Comparison of ENCODE assay signal across 13 mouse cellular contexts in genomic region chr1:58727019-58727746, GRCm38 (mm10). TPM values are rescaled to one million over a fixed set of nuclear protein-coding genes. Genes with fewer than 3 reads are reported as not detected.
DNase-seq lines count a peak whose midpoint lies in the region; ATAC-seq and TF ChIP-seq lines count a peak whose summit lies in the region.
"Had no signal": no experiment of that assay in that cellular context is flagged by ENCODE, and none has a peak within 500 bp of the region (broad histone marks: within the 10 kb centered on the region; RNA-seq: fewer than 3 reads in every experiment).

No protein-coding gene starts in this region.

- no peaks in the 10 kb centered on the region for H3K4me1 ChIP-seq in intestine, postnatal 0 days (replicated peaks; ENCODE audit: control insufficient read depth, insufficient read depth, low read length)
- H3K4me1 ChIP-seq in intestine, embryonic 16.5 days (ENCODE audit: control insufficient read depth, insufficient read depth, low read length): no peaks in the 10 kb centered on the region
- H3K4me1 ChIP-seq in heart, embryonic 12.5 days (replicated peaks): peaks cover 26% of the 10 kb centered on the region
- H3K4me1 ChIP-seq in lung, embryonic 14.5 days (ENCODE audit: insufficient read depth): no peaks in the 10 kb centered on the region

- H3K4me2 ChIP-seq in intestine, postnatal 0 days (replicated peaks; ENCODE audit: low read depth): no peak overlapping the region
- H3K4me2 ChIP-seq in intestine, embryonic 16.5 days (ENCODE audit: low read depth, low read length): no peak overlapping the region
- H3K4me2 ChIP-seq in heart, embryonic 12.5 days: no peak overlapping the region
- H3K4me2 ChIP-seq in lung, embryonic 14.5 days: no peak overlapping the region
- H3K4me2 ChIP-seq: lung, embryonic 15.5 days had no signal

- 0 out of 2 replicates have a peak, but pooled peaks have one; percentile 8 for TF ChIP-seq CTCF in intestine, postnatal 0 days (IDR thresholded peaks at IDR 0.05; ENCODE audit: low read depth)
- no peak for TF ChIP-seq CTCF in lung, embryonic 14.5 days (IDR thresholded peaks at IDR 0.05; ENCODE audit: low read depth)

- peaks cover 58% of the 10 kb centered on the region for H3K36me3 ChIP-seq in intestine, postnatal 0 days (ENCODE audit: control insufficient read depth, insufficient read depth)
- peaks cover 3% of the 10 kb centered on the region; the same call in 1 of the 2 replicates for H3K36me3 ChIP-seq in intestine, embryonic 16.5 days (ENCODE audit: control insufficient read depth, insufficient read depth, low read length)
- peaks cover 44% of the 10 kb centered on the region for H3K36me3 ChIP-seq in heart, embryonic 12.5 days
- peaks cover 58% of the 10 kb centered on the region for H3K36me3 ChIP-seq in lung, embryonic 14.5 days (ENCODE audit: insufficient read depth)

- WGBS in intestine, postnatal 0 days: 86% methylated on average over 1 of the region's 1 CpGs
- 91% methylated on average over 1 of the region's 1 CpGs for WGBS in intestine, embryonic 16.5 days
- whole genome bisulfite sequencing in heart, embryonic 12.5 days: 71% methylated on average over 1 of the region's 1 CpGs
- WGBS in lung, embryonic 14.5 days: 83% methylated on average over 1 of the region's 1 CpGs

- ATAC-seq in intestine, postnatal 0 days: no peak
- no peak for ATAC-seq in intestine, embryonic 16.5 days
- ATAC-seq in heart, embryonic 12.5 days (ENCODE audit: insufficient number of reproducible peaks, low FRiP score): peak; percentile 66
- ATAC-seq in lung, embryonic 14.5 days (ENCODE audit: insufficient read depth): no peak

- no peak overlapping the region for H3K4me3 ChIP-seq in intestine, postnatal 0 days (ENCODE audit: low read depth, low read length)
- no peak overlapping the region for H3K4me3 ChIP-seq in intestine, embryonic 16.5 days (ENCODE audit: low read length)
- H3K4me3 ChIP-seq in heart, embryonic 12.5 days: no peak overlapping the region
- no peak overlapping the region for H3K4me3 ChIP-seq in lung, embryonic 14.5 days (ENCODE audit: low read depth, low read length)
- H3K4me3 ChIP-seq: erythroblast, embryonic 14.5 days; lung, embryonic 15.5 days had no signal

- H3K9me3 ChIP-seq in intestine, postnatal 0 days (ENCODE audit: control insufficient read depth): no peaks in the 10 kb centered on the region
- no peaks in the 10 kb centered on the region for H3K9me3 ChIP-seq in intestine, embryonic 16.5 days (ENCODE audit: control insufficient read depth, low read length)
- H3K9me3 ChIP-seq in heart, embryonic 12.5 days (replicated peaks): no peaks in the 10 kb centered on the region
- no peaks in the 10 kb centered on the region for H3K9me3 ChIP-seq in lung, embryonic 14.5 days (ENCODE audit: low read depth, low read length)
- H3K9me3 ChIP-seq: lung, embryonic 15.5 days had no signal

- H3K9ac ChIP-seq in intestine, postnatal 0 days (ENCODE audit: low read depth, low read length): no peak overlapping the region
- no peak overlapping the region for H3K9ac ChIP-seq in intestine, embryonic 16.5 days (ENCODE audit: low read depth, low read length)
- no peak overlapping the region for H3K9ac ChIP-seq in heart, embryonic 12.5 days
- no peak overlapping the region for H3K9ac ChIP-seq in lung, embryonic 14.5 days
- H3K9ac ChIP-seq: lung, embryonic 15.5 days had no signal

- intact Hi-C loops in left cerebral cortex, postnatal 25 days (cut with DNase I): no loop called here

- peak; percentile 68 for DNase-seq in CD4-positive helper T cell, adult 2 months (ENCODE audit: low read depth, low spot score)
- DNase-seq in lung, embryonic 14.5 days: no peak
- no peak for DNase-seq in embryo, embryonic 10.5 days (ENCODE audit: low spot score)
- no peak for DNase-seq in layer of hippocampus, adult 9-11 months
- no peak for DNase-seq in left cerebral cortex, postnatal 25 days (ENCODE audit: low spot score in 2 of 2)
- DNase-seq: thymus, postnatal 4 days had no signal

- H3K27ac ChIP-seq in intestine, postnatal 0 days (ENCODE audit: low read depth, low read length): no peak overlapping the region
- H3K27ac ChIP-seq in intestine, embryonic 16.5 days (ENCODE audit: low read length): no peak overlapping the region
- peak overlapping the region; percentile 5; the same call in 1 of the 2 replicates for H3K27ac ChIP-seq in heart, embryonic 12.5 days (ENCODE audit: poor library complexity, severe bottlenecking)
- H3K27ac ChIP-seq in lung, embryonic 14.5 days (ENCODE audit: low read depth): 0 out of 2 replicates have a peak overlapping the region, but pooled peaks have one; percentile 9
- H3K27ac ChIP-seq: lung, embryonic 15.5 days had no signal

- no peaks in the 10 kb centered on the region for H3K27me3 ChIP-seq in intestine, postnatal 0 days (replicated peaks; ENCODE audit: control insufficient read depth, insufficient read depth, low read length)
- H3K27me3 ChIP-seq in intestine, embryonic 16.5 days (replicated peaks; ENCODE audit: control insufficient read depth, insufficient read depth, low read length): no peaks in the 10 kb centered on the region
- H3K27me3 ChIP-seq in heart, embryonic 12.5 days (replicated peaks): no peaks in the 10 kb centered on the region
- no peaks in the 10 kb centered on the region for H3K27me3 ChIP-seq in lung, embryonic 14.5 days (ENCODE audit: insufficient read depth, low read length)
- H3K27me3 ChIP-seq: lung, embryonic 15.5 days had no signal

RNA-seq across cellular contexts. Expression of gene Cflar, which starts 15.9 kb away (rescaled TPM):
- 28.9 and 33.7 TPM in 2 replicates for polyA plus RNA-seq in intestine, postnatal 0 days (2015; fragmentation: Nextera tagmentation; extraction: Ambion mirVana)
- polyA plus RNA-seq in intestine, embryonic 16.5 days (2015; fragmentation: Nextera tagmentation; extraction: Ambion mirVana): 25.6 and 28.2 TPM in 2 replicates
- polyA plus RNA-seq in heart, embryonic 12.5 days (2016; fragmentation: Nextera tagmentation; extraction: Ambion mirVana): 35.6 and 35.9 TPM in 2 replicates
- 35.3 and 35.9 TPM in 2 replicates for polyA plus RNA-seq in lung, embryonic 14.5 days (2014; fragmentation: Nextera tagmentation; extraction: Ambion mirVana)
- total RNA-seq in left cerebral cortex, postnatal 25 days (2021): 10 to 100 TPM; 23.9 to 25.8 TPM

RNA-seq across cellular contexts. Expression of gene Als2cr12, which starts 31.4 kb away (rescaled TPM):
- 10.6 and 13.9 TPM in 2 replicates for polyA plus RNA-seq in intestine, postnatal 0 days (2015; fragmentation: Nextera tagmentation; extraction: Ambion mirVana)
- polyA plus RNA-seq in intestine, embryonic 16.5 days (2015; fragmentation: Nextera tagmentation; extraction: Ambion mirVana): 1.8 and 2.4 TPM in 2 replicates
- polyA plus RNA-seq in heart, embryonic 12.5 days (2016; fragmentation: Nextera tagmentation; extraction: Ambion mirVana): not detected in 2 replicates
- polyA plus RNA-seq in lung, embryonic 14.5 days (2014; fragmentation: Nextera tagmentation; extraction: Ambion mirVana): not detected in 2 replicates
- not detected for total RNA-seq in left cerebral cortex, postnatal 25 days (2021)
- total RNA-seq: layer of hippocampus, adult 8-10 months had no signal
- polyA plus RNA-seq: erythroblast, embryonic 14.5 days; neural tube, embryonic 11.5 days had no signal

Comparison
In these comparisons a context has a peak if more than half of its experiments do, and no peak if none do; other contexts are left out.
1. H3K27ac ChIP-seq: peak in heart, embryonic 12.5 days (single experiment) and lung, embryonic 14.5 days (single experiment); none in intestine, postnatal 0 days (single experiment) and intestine, embryonic 16.5 days (single experiment).